Mouse (Mus musculus): Measurements from ENCODE around the gene Wee2.

- TF ChIP-seq CTCF (IDR thresholded peaks at IDR 0.05; ENCODE audit: control insufficient read depth, insufficient read depth, insufficient read length) (no peak), USF1 (IDR thresholded peaks at IDR 0.05; ENCODE audit: low read depth) (no peak), MYOD1 (IDR thresholded peaks at IDR 0.05; ENCODE audit: control insufficient read depth, insufficient read length, low read depth) (no peak), MAX (IDR thresholded peaks at IDR 0.05) (no peak), CEBPB (IDR thresholded peaks at IDR 0.05; ENCODE audit: low read depth) (no peak), MYOG (IDR thresholded peaks at IDR 0.05; ENCODE audit: control insufficient read depth, extremely low read depth, insufficient read length) (no peak)
Measured at GRCm38 (mm10) chr6:40435151-40436046, 3.5 kb upstream of the Wee2 start.
